Mouse (Mus musculus) hematopoietic multipotent progenitor cell, adult 10-12 weeks (in vitro differentiated cells): ENCODE results near the gene Olfr709-ps1. TPM values are rescaled to one million over a fixed set of nuclear protein-coding genes. Genes with fewer than 3 reads are reported as not detected.

ENCODE experiments used
- polyA plus RNA-seq: library from polyadenylated mRNA; stranded (reverse); fragments of >175 nt; gene quantifications from 2 replicates; pipeline ENCODE4 v1.2.3, GENCODE M21; 2012; ENCODE audit warnings: low replicate concordance

Gene Olfr709-ps1
- not detected in 2 replicates for polyA plus RNA-seq

DNA sequence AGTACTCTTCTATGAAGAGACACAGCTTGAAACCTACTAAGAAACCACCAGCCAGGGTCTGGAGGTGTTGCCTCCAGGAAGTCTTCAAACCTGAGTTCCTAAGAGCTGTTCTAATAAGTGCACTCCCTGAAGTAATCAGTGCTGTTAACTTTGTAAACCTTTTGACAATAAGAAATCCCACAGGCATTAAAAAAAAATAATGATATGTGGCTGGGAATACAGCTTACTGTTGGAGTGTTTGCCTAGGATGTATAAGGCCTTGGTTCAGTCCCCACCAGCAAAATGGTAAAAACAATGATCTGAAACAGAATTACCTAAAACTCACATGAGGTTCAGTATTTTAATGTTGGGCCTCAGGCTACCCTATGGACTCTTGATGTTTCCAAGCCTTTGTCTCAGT is at the start of gene Olfr709-ps1:
Gene Olfr709-ps1, minus strand, starts transcription at position 101 of the 400 bp plus-strand sequence.

DNA sequence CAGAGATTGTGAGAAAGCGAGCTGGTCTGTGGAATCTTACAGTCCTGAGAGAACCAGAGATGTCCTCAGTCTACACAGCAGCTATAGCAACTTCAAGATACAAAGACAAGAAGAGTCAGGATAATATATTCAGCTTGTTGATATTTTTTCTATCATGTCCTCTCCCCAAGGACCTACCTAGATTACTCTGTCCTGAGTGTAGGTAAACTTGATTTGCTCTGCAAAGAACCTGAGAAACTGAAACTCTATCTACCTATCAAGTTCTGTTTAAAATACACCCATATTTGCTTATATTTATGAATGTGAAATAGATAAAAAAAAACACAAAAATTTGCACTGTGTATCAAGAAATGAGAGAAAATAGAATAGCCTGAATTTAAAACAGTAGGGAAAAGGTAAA is 43.3 kb upstream of the Olfr709-ps1 start, which contains the start of gene Olfr711:
Gene Olfr711, minus strand, starts transcription at position 101 of the 400 bp plus-strand sequence.

DNA sequence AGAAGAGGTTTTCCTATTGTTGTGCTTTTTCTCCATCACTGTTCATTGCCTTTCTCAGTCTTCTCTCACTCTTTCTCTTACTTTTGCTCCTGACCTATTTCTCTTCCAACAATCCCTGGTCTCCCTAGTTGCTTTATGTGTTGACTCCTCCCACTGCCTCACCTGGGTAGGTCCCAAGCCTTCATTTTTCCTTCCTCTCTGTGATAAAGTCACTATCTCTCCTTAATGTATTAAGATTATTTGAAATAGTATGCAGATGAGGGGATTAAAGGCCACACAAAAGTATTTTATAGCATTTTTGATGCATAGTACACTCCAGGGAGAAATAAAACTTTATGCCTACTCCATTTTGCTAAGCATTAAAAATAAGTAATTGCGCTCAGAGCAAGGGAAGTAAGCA is 31.8 kb upstream of the Olfr709-ps1 start, which contains the start of gene Olfr6:
Gene Olfr6, minus strand, starts transcription at position 101 of the 400 bp plus-strand sequence.

DNA sequence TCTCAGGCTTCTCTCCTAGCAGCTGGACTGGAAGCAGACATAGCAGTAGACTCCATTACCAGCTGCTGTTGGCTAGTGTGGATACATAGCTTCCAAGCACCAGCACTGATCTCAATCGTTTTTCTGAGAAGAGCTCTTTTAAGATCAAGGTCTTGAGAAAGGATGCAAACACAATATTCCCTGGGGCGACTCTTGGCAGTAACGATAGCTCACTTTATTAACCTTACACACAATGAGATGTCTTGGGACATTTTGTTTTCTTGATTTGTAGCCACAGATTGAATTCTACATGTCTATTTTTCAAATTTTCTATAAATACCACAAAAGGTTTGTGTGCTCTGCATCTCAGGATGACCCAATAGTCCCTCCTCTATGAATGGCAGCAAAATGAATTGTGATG is 16.2 kb upstream of the Olfr709-ps1 start, which contains the start of gene Olfr710:
Gene Olfr710, minus strand, starts transcription at position 101 of the 400 bp plus-strand sequence.

DNA sequence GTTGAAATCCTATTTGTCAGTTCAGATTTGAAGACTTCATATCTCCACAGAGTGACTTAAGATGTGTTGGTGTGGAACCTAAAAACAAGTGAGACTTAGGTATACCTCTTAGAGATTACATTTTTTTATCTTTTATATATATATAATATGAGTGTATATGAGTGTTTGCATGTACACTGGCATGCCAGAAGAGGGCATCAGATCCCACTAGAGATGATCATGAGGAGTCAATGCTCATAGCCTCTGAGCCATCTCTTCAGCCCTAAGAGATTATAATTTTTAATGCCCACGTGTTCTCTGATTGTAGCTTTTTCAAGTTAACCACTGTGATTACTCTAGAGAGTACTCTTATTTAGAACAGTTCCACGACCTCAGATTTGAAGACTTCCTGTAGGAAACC is 24.3 kb downstream of the Olfr709-ps1 start, which contains the start of gene Olfr1532-ps1:
Gene Olfr1532-ps1, plus strand, starts transcription at position 326 of the 400 bp plus-strand sequence.

DNA sequence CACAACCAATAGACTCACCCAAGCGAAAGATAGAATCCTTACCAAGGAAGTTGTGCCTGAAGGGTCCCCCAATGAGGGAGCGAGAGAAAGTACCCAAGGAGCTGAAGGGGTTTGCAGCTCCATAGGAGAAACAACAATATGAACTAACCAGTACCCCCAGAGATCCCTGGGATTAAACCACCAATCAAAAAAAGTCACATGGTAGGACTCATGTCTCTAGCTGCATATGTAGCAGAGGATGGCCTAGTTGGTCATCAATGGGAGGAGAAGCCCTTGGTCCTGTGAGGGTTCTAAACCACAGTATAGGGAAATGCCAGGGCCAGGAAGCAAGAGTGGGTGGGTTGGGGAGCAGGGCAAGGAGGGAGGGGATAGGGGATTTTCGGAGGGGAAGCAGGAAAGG is 30.9 kb downstream of the Olfr709-ps1 start, which contains the start of gene Olfr707:
Gene Olfr707, minus strand, starts transcription at position 101 of the 400 bp plus-strand sequence.

DNA sequence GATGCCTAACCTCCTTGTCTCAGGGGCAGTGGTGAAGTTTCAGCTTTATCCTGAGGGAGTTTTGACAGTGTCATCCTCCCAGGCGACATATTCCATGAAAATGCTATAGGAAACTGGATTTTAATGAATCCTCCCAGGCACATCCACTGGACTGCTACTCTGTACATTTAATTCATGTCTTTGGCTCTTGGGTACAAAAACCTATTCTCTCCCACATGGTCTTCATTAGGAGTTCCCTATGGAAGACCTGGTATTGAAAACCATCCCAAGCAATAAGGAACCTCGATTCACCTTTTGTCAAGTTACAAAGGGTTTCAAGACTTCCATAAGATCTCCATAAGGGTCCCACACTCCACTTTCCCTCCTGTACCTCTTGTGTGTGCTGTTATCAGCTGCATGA is 44.0 kb downstream of the Olfr709-ps1 start, which contains the start of gene Olfr706:
Gene Olfr706, minus strand, starts transcription at position 101 of the 400 bp plus-strand sequence.

DNA sequence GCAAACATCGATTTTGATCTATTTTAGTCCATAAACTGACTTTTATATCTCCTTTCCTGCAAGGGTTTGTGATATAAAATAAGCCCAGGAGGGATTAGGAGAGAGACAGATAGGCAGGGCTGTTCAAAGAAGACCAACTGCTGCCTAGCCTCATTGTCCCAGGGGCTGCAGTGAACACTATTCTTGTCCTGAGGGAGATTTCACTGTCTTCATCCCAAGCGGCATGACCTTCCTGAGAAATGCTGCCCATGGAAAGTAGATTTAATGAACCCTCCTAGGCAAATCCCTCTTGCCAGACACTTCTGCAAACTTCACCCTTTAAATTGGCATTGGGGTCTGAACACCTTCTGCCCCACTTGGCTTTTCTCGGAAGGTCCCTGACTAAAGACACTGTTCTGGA is 55.2 kb downstream of the Olfr709-ps1 start, which contains the start of gene Olfr705:
Gene Olfr705, minus strand, starts transcription at position 101 of the 400 bp plus-strand sequence.

Other genes with a start within 250 kb of the Olfr709-ps1 start
- not detected in 2 replicates for gene Olfr694, start 240.4 kb downstream of the Olfr709-ps1 start, polyA plus RNA-seq
- gene Olfr695, start 215.8 kb downstream of the Olfr709-ps1 start, polyA plus RNA-seq, result not detected in 2 replicates
- not detected in 2 replicates for gene Olfr697, start 189.8 kb downstream of the Olfr709-ps1 start, polyA plus RNA-seq
- not detected in 2 replicates for gene Olfr698, start 176.8 kb downstream of the Olfr709-ps1 start, polyA plus RNA-seq
- gene Olfr699, start 139.0 kb downstream of the Olfr709-ps1 start, polyA plus RNA-seq, result not detected in 2 replicates
- not detected in 2 replicates for gene Olfr700, start 123.4 kb downstream of the Olfr709-ps1 start, polyA plus RNA-seq
- gene Olfr701, start 118.1 kb downstream of the Olfr709-ps1 start, polyA plus RNA-seq, result not detected in 2 replicates
- gene Olfr702, start 98.3 kb downstream of the Olfr709-ps1 start, polyA plus RNA-seq, result not detected in 2 replicates
- gene Olfr703, start 88.9 kb downstream of the Olfr709-ps1 start, polyA plus RNA-seq, result not detected in 2 replicates
- gene Olfr704, start 69.0 kb downstream of the Olfr709-ps1 start, polyA plus RNA-seq, result not detected in 2 replicates
- not detected in 2 replicates for gene Olfr705, start 55.3 kb downstream of the Olfr709-ps1 start, polyA plus RNA-seq
- not detected in 2 replicates for gene Olfr706, start 44.1 kb downstream of the Olfr709-ps1 start, polyA plus RNA-seq
- not detected in 2 replicates for gene Olfr707, start 31.0 kb downstream of the Olfr709-ps1 start, polyA plus RNA-seq
- gene Olfr1532-ps1, start 24.2 kb downstream of the Olfr709-ps1 start, polyA plus RNA-seq, result not detected in 2 replicates
- not detected in 2 replicates for gene Olfr710, start 16.1 kb upstream of the Olfr709-ps1 start, polyA plus RNA-seq
- gene Olfr6, start 31.7 kb upstream of the Olfr709-ps1 start, polyA plus RNA-seq, result 0.03 TPM in 1 of 2 replicates, not detected in the other
- gene Olfr711, start 43.2 kb upstream of the Olfr709-ps1 start, polyA plus RNA-seq, result not detected in 2 replicates
- gene Olfr2, start 73.9 kb upstream of the Olfr709-ps1 start, polyA plus RNA-seq, result not detected in 2 replicates
- not detected in 2 replicates for gene Olfr713, start 99.0 kb upstream of the Olfr709-ps1 start, polyA plus RNA-seq
- not detected in 2 replicates for gene Olfr714, start 138.8 kb upstream of the Olfr709-ps1 start, polyA plus RNA-seq
- not detected in 2 replicates for gene Olfr17, start 161.0 kb upstream of the Olfr709-ps1 start, polyA plus RNA-seq
- not detected in 2 replicates for gene Olfr715b, start 178.2 kb upstream of the Olfr709-ps1 start, polyA plus RNA-seq
- not detected in 2 replicates for gene Olfr715, start 198.9 kb upstream of the Olfr709-ps1 start, polyA plus RNA-seq
- gene Olfr716, start 206.1 kb upstream of the Olfr709-ps1 start, polyA plus RNA-seq, result not detected in 2 replicates
- gene Nlrp14, start 234.8 kb upstream of the Olfr709-ps1 start, polyA plus RNA-seq, result not detected in 2 replicates